Mouse (Mus musculus) G1E (cell line): ENCODE data around the gene Prrx2. TPM values are rescaled to one million over a fixed set of nuclear protein-coding genes. Genes with fewer than 3 reads are reported as not detected.

ENCODE experiments used
- ATAC-seq: 2 replicates; pipeline ENCODE4 v1.8.0; 2016; ENCODE audit warnings: mild to moderate bottlenecking; ENCODE audit not compliant: insufficient number of reproducible peaks, poor library complexity, low FRiP score, severe bottlenecking; ENCODE audit errors: extremely low read depth
- DNase-seq: peaks from one replicate; pipeline ENCODE4 v3.0.0; 2012; ENCODE audit warnings: low spot score
- H3K27me3 ChIP-seq: 2 replicates; pipeline ENCODE4 v1.6.1; 2012; ENCODE audit warnings: mild to moderate bottlenecking, low read length, inconsistent platforms; ENCODE audit not compliant: insufficient read depth
- H3K36me3 ChIP-seq: replicated peaks from 2 replicates; pipeline ENCODE3; 2012; ENCODE audit warnings: mild to moderate bottlenecking, inconsistent platforms
- H3K4me1 ChIP-seq: 2 replicates; pipeline ENCODE4 v1.6.1; 2012; ENCODE audit warnings: low read depth, low read length, inconsistent platforms, mixed read lengths; ENCODE audit not compliant: insufficient read depth
- H3K4me3 ChIP-seq: 2 replicates; pipeline ENCODE4 v1.5.1; 2012; ENCODE audit warnings: low read depth, mild to moderate bottlenecking, inconsistent platforms, low read length, moderate library complexity, mixed read lengths
- H3K9me3 ChIP-seq: replicated peaks from 2 replicates; pipeline ENCODE4 v1.6.1; 2012; ENCODE audit warnings: inconsistent platforms
- CTCF ChIP-seq: IDR thresholded peaks from 2 replicates; pipeline ENCODE4 v1.5.1; 2012; ENCODE audit warnings: low read depth, low read length, inconsistent platforms, mixed read lengths
- GATA1 ChIP-seq: IDR thresholded peaks from 2 replicates; pipeline ENCODE4 v1.6.1; 2012; ENCODE audit warnings: borderline replicate concordance, low read length, inconsistent platforms, mixed read lengths
- GATA2 ChIP-seq: IDR thresholded peaks from 2 replicates; pipeline ENCODE4 v1.6.1; 2012; ENCODE audit warnings: low read depth, low read length, inconsistent platforms, borderline replicate concordance
- POLR2AphosphoS5 ChIP-seq: IDR thresholded peaks from 2 replicates; pipeline ENCODE4 v1.6.1; 2012; ENCODE audit warnings: low read depth, low read length, inconsistent platforms; ENCODE audit not compliant: insufficient replicate concordance
- TAL1 ChIP-seq: conservative IDR thresholded peaks from 2 replicates; pipeline ENCODE4 v1.6.1; 2012; ENCODE audit warnings: low read depth, low read length, inconsistent platforms, mixed read lengths
- polyA plus RNA-seq: library from polyadenylated mRNA; stranded (reverse); fragments of >175 nt; gene quantifications from 2 replicates; pipeline ENCODE4 v1.2.3, GENCODE M21; 2012
- total RNA-seq, 2 experiments: library from RNA; stranded (forward) in 1 of 2; stranded (reverse) in 1 of 2; fragments of 200-1000 nt in 1 of 2; fragments of >200 nt in 1 of 2; fragmentation: Nextera tagmentation in 1 of 2; gene quantifications; 2 replicates each; pipeline ENCODE4 v1.2.3; 2014 to 2017

The Prrx2 gene
- total and polyA plus RNA-seq, 3 experiments = not detected

DNA sequence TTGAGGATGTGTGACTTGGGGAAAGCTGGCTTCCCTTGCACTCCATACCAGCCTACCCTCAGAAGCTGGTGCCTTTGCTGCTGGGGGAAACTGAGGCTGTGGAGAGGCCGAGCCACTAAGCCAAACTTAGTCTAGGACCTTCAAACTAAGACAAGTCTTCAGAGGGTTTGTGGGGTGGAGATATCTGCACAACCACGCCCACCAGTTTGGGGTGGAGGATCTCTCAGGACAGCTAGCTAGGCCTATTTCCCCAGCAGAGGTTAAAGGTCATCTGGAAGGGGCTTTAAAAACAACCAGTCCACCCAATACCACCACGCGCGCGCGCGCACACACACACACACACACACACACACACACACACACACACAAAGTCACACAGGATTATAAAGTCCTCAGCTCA, 11.5 kb downstream of the Prrx2 start:
- Histone ChIP-seq H3K9me3 (no peaks in the 10 kb centered on the region), H3K27me3 (peaks cover 44% of the 10 kb centered on the region), H3K36me3 (no peaks in the 10 kb centered on the region), H3K4me3 (no peak overlapping the region), H3K4me1 (no peaks in the 10 kb centered on the region)
- DNase-seq (no peak), ATAC-seq (no peak)
- no peak for TF ChIP-seq TAL1
- no peak for TF ChIP-seq GATA2
- no peak for TF ChIP-seq GATA1
- TF ChIP-seq CTCF = no peak
- TF ChIP-seq POLR2AphosphoS5 = no peak

DNA sequence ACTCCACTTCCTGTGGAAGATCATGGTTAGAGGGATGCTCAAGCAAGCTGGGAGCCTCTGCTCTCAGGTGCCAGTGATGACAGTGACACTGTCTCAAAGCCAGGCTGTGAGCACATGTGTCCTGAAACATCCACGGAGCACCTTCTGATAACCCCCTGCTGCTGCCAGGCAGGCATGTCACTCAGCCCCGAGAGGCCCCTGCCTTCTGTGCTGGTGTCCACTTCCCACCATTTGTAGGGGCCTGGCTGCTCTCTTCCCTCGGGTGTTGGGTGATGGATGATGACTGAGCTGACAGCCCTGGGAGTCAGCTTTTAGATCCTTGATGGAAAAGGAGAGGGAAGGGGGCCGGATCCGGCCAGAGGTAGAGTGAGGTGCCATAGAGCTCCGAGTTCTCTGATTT, 12.0 kb downstream of the Prrx2 start:
- DNase-seq (no peak), ATAC-seq (no peak)
- Histone ChIP-seq H3K9me3 (no peaks in the 10 kb centered on the region), H3K4me1 (no peaks in the 10 kb centered on the region), H3K27me3 (peaks cover 48% of the 10 kb centered on the region), H3K36me3 (no peaks in the 10 kb centered on the region), H3K4me3 (no peak overlapping the region)
- TF ChIP-seq CTCF (no peak), GATA2 (no peak), TAL1 (no peak)

DNA sequence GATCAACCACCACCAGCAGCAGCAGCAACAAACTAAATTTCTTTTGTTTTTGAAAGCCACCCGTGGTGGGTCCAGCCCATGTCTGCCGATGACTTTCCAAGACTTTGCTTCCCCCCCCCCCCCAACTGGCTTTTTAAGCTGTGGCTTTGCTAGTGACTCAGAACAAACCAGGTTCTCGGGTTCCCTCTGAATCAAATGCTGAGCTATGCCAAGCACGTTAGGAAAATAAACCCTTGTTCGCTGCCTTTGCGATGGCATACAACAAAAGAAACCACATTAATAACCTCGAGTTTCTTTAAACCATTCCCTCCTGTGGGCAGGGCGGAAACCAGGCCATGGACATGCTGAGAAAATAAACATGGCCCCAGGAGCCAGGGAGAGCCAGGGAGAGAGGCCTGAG, 13.4 kb downstream of the Prrx2 start:
- Histone ChIP-seq H3K36me3 (no peaks in the 10 kb centered on the region), H3K27me3 (peaks cover 48% of the 10 kb centered on the region), H3K9me3 (no peaks in the 10 kb centered on the region), H3K4me1 (no peaks in the 10 kb centered on the region), H3K4me3 (no peak overlapping the region)
- TF ChIP-seq POLR2AphosphoS5 (no peak), GATA1 (no peak), CTCF (no peak), TAL1 (no peak), GATA2 (no peak)
- DNase-seq (no peak), ATAC-seq (no peak)

DNA sequence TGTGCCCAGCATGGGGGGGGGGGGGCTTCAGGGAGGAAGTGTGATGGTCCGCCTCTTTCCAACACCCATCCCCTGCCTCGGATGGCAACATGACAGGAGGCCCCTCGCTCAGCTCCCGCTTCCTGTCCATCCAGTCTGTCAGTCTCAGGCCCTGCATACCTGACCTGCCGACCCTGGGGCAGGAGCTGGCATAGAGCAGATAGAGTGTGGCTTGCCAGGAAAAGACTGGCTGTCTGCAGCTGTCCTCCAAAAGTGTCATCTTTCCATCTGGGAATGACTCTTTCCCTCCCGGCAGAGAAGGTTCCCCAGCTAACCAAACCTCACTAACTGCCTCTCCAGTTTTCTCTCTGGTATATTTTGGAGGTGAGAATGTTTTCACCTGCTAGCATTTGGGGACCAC, 15.8 kb downstream of the Prrx2 start:
- peaks cover 42% of the 10 kb centered on the region for H3K27me3 ChIP-seq
- no peaks in the 10 kb centered on the region for H3K4me1 ChIP-seq
- ATAC-seq (no peak), DNase-seq (no peak)
- H3K9me3 ChIP-seq = no peaks in the 10 kb centered on the region
- no peaks in the 10 kb centered on the region for H3K36me3 ChIP-seq
- H3K4me3 ChIP-seq = no peak overlapping the region
- no peak for TF ChIP-seq POLR2AphosphoS5

DNA sequence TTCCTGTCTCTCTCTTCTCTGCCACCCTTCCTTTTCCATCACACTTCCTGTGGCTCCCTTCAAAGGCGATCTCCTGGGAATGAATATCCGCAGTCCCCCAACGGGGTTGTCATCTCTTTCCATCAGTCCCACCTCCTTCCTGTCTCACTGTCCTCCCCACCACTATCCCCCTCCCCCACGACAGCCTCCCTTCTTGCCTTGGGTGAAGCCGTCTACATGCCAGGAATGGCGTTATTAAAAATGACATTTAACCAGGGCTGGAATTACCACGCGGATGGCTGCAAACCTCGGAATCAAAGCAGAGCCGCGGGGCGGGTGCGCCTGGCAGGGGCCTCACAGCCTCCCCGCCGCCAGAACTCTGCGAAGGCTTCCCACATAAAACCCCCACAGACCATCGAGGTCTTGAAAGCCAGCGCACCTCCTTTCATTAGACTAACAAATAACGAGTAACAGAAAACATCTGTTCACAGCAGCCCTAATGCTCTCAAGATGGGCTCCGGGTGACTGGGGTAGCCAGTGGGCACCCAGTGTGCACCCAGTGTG, 18.1 kb downstream of the Prrx2 start:
- no peak for ATAC-seq
- H3K4me1 ChIP-seq = no peaks in the 10 kb centered on the region
- peaks cover 37% of the 10 kb centered on the region for H3K27me3 ChIP-seq
- no peak overlapping the region for H3K4me3 ChIP-seq
- TF ChIP-seq GATA2 = no peak
- TF ChIP-seq POLR2AphosphoS5 = no peak
- TF ChIP-seq CTCF = no peak
- no peak for TF ChIP-seq TAL1
- no peak for TF ChIP-seq GATA1
- no peak for DNase-seq
- no peaks in the 10 kb centered on the region for H3K36me3 ChIP-seq
- no peaks in the 10 kb centered on the region for H3K9me3 ChIP-seq

DNA sequence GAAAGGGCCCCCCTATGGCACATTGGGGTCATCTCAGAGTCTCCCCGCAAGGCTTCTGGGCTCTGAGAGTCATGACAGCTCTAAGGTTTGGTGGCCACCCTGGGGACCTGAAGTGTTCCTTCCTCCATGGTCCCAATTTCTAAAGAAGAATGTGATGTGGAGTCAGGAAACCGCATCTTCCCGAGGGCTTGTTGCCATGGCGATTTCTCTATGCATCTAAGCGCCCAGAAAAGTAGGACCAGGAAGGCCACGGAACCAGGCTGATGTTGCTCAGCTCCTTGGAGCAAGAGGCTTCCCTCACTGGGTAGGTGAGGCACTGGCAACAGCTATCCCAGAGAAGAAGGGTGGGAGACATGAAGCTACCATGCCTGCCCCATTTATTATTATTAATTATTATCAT, 22.3 kb downstream of the Prrx2 start:
- Histone ChIP-seq H3K27me3 (peaks cover 34% of the 10 kb centered on the region; the same call in 1 of the 2 replicates), H3K4me3 (no peak overlapping the region), H3K9me3 (no peaks in the 10 kb centered on the region), H3K4me1 (no peaks in the 10 kb centered on the region), H3K36me3 (no peaks in the 10 kb centered on the region)
- DNase-seq (no peak), ATAC-seq (no peak)
- TF ChIP-seq GATA2 = no peak
- TF ChIP-seq CTCF = no peak
- no peak for TF ChIP-seq TAL1
- no peak for TF ChIP-seq POLR2AphosphoS5
- no peak for TF ChIP-seq GATA1

DNA sequence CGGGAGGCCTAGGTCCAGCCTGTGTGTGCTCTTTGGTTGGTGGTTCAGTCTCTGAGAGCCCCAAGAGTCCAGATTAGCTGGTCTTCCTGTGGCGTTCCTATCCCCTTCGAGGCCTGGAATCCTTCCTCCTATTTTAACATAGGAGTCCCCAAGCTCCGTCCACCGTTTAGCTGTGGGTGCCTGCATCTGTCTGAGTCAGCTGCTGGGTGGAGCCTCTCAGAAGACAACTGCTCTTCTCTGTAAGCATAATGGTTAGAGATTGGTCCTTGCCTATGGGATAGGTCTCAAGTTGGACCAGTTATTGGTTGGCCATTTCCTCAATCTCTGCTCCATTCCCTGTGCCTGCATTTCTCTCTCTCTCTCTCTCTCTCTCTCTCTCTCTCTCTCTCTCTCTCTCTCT, 25.0 kb downstream of the Prrx2 start:
- TF ChIP-seq CTCF = no peak
- no peak for TF ChIP-seq POLR2AphosphoS5
- no peak for TF ChIP-seq TAL1
- no peaks in the 10 kb centered on the region; the same call in 1 of the 2 replicates for H3K4me1 ChIP-seq
- DNase-seq (no peak), ATAC-seq (no peak)
- no peaks in the 10 kb centered on the region for H3K36me3 ChIP-seq
- H3K4me3 ChIP-seq = no peak overlapping the region
- no peaks in the 10 kb centered on the region for H3K9me3 ChIP-seq
- H3K27me3 ChIP-seq = peaks cover 22% of the 10 kb centered on the region; the same call in 1 of the 2 replicates

DNA sequence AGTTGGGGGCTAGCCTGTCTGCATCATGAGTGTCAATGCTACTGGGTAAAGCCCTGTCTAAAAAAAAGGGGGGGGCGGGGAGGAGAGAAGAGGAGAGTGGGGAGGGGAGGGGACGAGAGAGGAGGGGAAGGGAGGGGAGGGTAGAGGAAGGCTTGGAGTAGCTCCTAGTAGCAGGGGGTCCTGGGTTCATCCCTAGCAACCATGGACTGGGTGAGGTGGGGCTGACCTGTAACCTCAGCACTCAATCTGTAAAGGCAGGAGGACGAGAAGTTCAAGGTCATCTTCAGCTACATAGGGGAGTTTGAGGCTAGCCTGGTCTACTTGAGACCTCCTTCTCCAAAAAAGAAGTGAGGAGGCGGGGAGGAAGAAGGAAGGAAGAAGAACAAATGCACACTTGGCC, 27.3 kb downstream of the Prrx2 start:
- TF ChIP-seq POLR2AphosphoS5 = no peak
- TF ChIP-seq CTCF = no peak
- TF ChIP-seq GATA1 = no peak
- TF ChIP-seq GATA2 = no peak
- no peak for TF ChIP-seq TAL1
- peaks cover 17% of the 10 kb centered on the region for H3K27me3 ChIP-seq
- no peaks in the 10 kb centered on the region; the same call in 1 of the 2 replicates for H3K4me1 ChIP-seq
- ATAC-seq (no peak), DNase-seq (no peak)
- no peaks in the 10 kb centered on the region for H3K9me3 ChIP-seq
- H3K36me3 ChIP-seq = no peaks in the 10 kb centered on the region
- no peak overlapping the region for H3K4me3 ChIP-seq
